Comparison of ENCODE assay signal across 9 mouse cellular contexts in genomic region chr4:135493271-135493670, GRCm38 (mm10). TPM values are rescaled to one million over a fixed set of nuclear protein-coding genes. Genes with fewer than 3 reads are reported as not detected.
DNase-seq lines count a peak whose midpoint lies in the region; ATAC-seq and TF ChIP-seq lines count a peak whose summit lies in the region.
"Had no signal": no experiment of that assay in that cellular context is flagged by ENCODE, and none has a peak within 500 bp of the region (broad histone marks: within the 10 kb centered on the region; RNA-seq: fewer than 3 reads in every experiment).

No protein-coding gene starts in this region.

- ATAC-seq in heart, embryonic 15.5 days (replicated peaks; ENCODE audit: insufficient number of reproducible peaks, insufficient read depth, low FRiP score, low read depth), result no peak
- no peak for ATAC-seq in midbrain, postnatal 0 days (ENCODE audit: low FRiP score)
- ATAC-seq: Patski had no signal

- no peaks in the 10 kb centered on the region for H3K27me3 ChIP-seq in heart, embryonic 15.5 days
- H3K27me3 ChIP-seq in embryonic facial prominence, embryonic 10.5 days (replicated peaks; ENCODE audit: low read depth, poor library complexity, severe bottlenecking), result no peaks in the 10 kb centered on the region
- H3K27me3 ChIP-seq in limb, embryonic 10.5 days (ENCODE audit: low read depth, poor library complexity, severe bottlenecking), result no peaks in the 10 kb centered on the region
- no peaks in the 10 kb centered on the region for H3K27me3 ChIP-seq in midbrain, postnatal 0 days (ENCODE audit: insufficient read depth, low read length)
- H3K27me3 ChIP-seq: Patski had no signal

- H3K4me2 ChIP-seq in heart, embryonic 15.5 days, result peak overlapping the region; percentile 81
- peak overlapping the region; percentile 87 for H3K4me2 ChIP-seq in midbrain, postnatal 0 days (ENCODE audit: low read depth, low read length, poor library complexity, severe bottlenecking)

- peaks cover 17% of the 10 kb centered on the region for H3K4me1 ChIP-seq in heart, embryonic 15.5 days (replicated peaks)
- H3K4me1 ChIP-seq in embryonic facial prominence, embryonic 10.5 days, result peaks cover 24% of the 10 kb centered on the region
- H3K4me1 ChIP-seq in limb, embryonic 10.5 days, result peaks cover 27% of the 10 kb centered on the region
- H3K4me1 ChIP-seq in midbrain, postnatal 0 days (ENCODE audit: insufficient read depth, low read length), result 0 out of 2 replicates have a peak, but pooled peaks cover 2% of the 10 kb centered on the region

- H3K27ac ChIP-seq in heart, embryonic 15.5 days, result 0 out of 2 replicates have a peak overlapping the region, but pooled peaks have one; percentile 53
- no peak overlapping the region for H3K27ac ChIP-seq in embryonic facial prominence, embryonic 10.5 days (replicated peaks)
- no peak overlapping the region for H3K27ac ChIP-seq in limb, embryonic 10.5 days
- H3K27ac ChIP-seq in midbrain, postnatal 0 days (ENCODE audit: low read depth, low read length), result no peak overlapping the region

- H3K4me3 ChIP-seq in heart, embryonic 15.5 days, result peak overlapping the region; percentile 65
- peak overlapping the region; percentile 85 for H3K4me3 ChIP-seq in embryonic facial prominence, embryonic 10.5 days
- peak overlapping the region; percentile 78; the same call in 1 of the 2 replicates for H3K4me3 ChIP-seq in limb, embryonic 10.5 days
- H3K4me3 ChIP-seq in midbrain, postnatal 0 days (ENCODE audit: low read depth, low read length), result peak overlapping the region; percentile 64

- H3K9ac ChIP-seq in heart, embryonic 15.5 days, result 0 out of 2 replicates have a peak overlapping the region, but pooled peaks have one; percentile 63
- peak overlapping the region; percentile 52; the same call in 1 of the 2 replicates for H3K9ac ChIP-seq in midbrain, postnatal 0 days (replicated peaks; ENCODE audit: low read length, poor library complexity, severe bottlenecking)

- no peak for TF ChIP-seq CTCF in midbrain, postnatal 0 days (IDR thresholded peaks at IDR 0.05)

- H3K9me3 ChIP-seq in heart, embryonic 15.5 days (replicated peaks), result no peaks in the 10 kb centered on the region
- H3K9me3 ChIP-seq in embryonic facial prominence, embryonic 10.5 days, result peaks cover 7% of the 10 kb centered on the region; the same call in 1 of the 2 replicates
- H3K9me3 ChIP-seq in limb, embryonic 10.5 days (replicated peaks), result no peaks in the 10 kb centered on the region
- no peaks in the 10 kb centered on the region for H3K9me3 ChIP-seq in midbrain, postnatal 0 days (ENCODE audit: low read length)

- no peak for DNase-seq in heart, postnatal 4 days
- no peak for DNase-seq in embryonic facial prominence, embryonic 10.5 days (ENCODE audit: low spot score)
- no peak for DNase-seq in limb, embryonic 10.5 days (ENCODE audit: low spot score)
- no peak for DNase-seq in midbrain, postnatal 0 days (ENCODE audit: low spot score)
- no peak for DNase-seq in gastrocnemius, adult 18-20 months (ENCODE audit: low spot score)
- DNase-seq in ovary, postnatal 36 days (ENCODE audit: low spot score), result no peak
- no peak for DNase-seq in layer of hippocampus, adult 8-10 months (ENCODE audit: low spot score in 2 of 2)

- H3K36me3 ChIP-seq in heart, embryonic 15.5 days, result peaks cover 12% of the 10 kb centered on the region; the same call in 1 of the 2 replicates
- H3K36me3 ChIP-seq in embryonic facial prominence, embryonic 10.5 days (replicated peaks), result peaks cover 7% of the 10 kb centered on the region
- no peaks in the 10 kb centered on the region for H3K36me3 ChIP-seq in limb, embryonic 10.5 days
- peaks cover 28% of the 10 kb centered on the region for H3K36me3 ChIP-seq in midbrain, postnatal 0 days (ENCODE audit: insufficient read depth, low read length)

- WGBS in heart, embryonic 15.5 days, result 41% methylated on average over 4 of the region's 4 CpGs
- WGBS in embryonic facial prominence, embryonic 10.5 days, result 57% methylated on average over 4 of the region's 4 CpGs
- 65% methylated on average over 4 of the region's 4 CpGs for WGBS in limb, embryonic 10.5 days
- 52% methylated on average over 4 of the region's 4 CpGs for WGBS in midbrain, postnatal 0 days

RNA-seq across cellular contexts. Expression of gene Stpg1, which starts 1.3 kb away (rescaled TPM):
- 0.34 and 0.43 TPM in 2 replicates for polyA plus RNA-seq in heart, embryonic 15.5 days (2015; fragmentation: Nextera tagmentation; extraction: Ambion mirVana)
- not detected for total RNA-seq in heart, postnatal 4 days (2021)
- polyA plus RNA-seq in embryonic facial prominence, embryonic 10.5 days (2016; fragmentation: Nextera tagmentation; extraction: Ambion mirVana), result 0.18 and 0.37 TPM in 2 replicates
- 0.11 TPM in 1 of 2 replicates, not detected in the other for polyA plus RNA-seq in limb, embryonic 10.5 days (2016; fragmentation: Nextera tagmentation; extraction: Ambion mirVana)
- 0.55 TPM in 1 of 2 replicates, not detected in the other for total RNA-seq in midbrain, postnatal 0 days (2014; rRNA removed)
- polyA plus RNA-seq in midbrain, postnatal 0 days (2015; fragmentation: Nextera tagmentation; extraction: Ambion mirVana), result 0.28 and 0.40 TPM in 2 replicates
- under 1 TPM in 1 of 2 experiments, not detected in 1; 0.24 TPM for total RNA-seq in gastrocnemius, adult 18-20 months (2021)
- 1 to 10 TPM in 3 of 4 experiments, under 1 TPM in 1; 0.89 to 2.2 (median 1.5) TPM for total RNA-seq in layer of hippocampus, adult 8-10 months (2022)
- polyA plus RNA-seq: Patski had no signal

RNA-seq across cellular contexts. Expression of gene Nipal3, which starts 1.6 kb away (rescaled TPM):
- 4.1 and 5.2 TPM in 2 replicates for polyA plus RNA-seq in heart, embryonic 15.5 days (2015; fragmentation: Nextera tagmentation; extraction: Ambion mirVana)
- 10 to 100 TPM; 19.3 to 19.6 TPM for total RNA-seq in heart, postnatal 4 days (2021)
- 3.2 and 3.7 TPM in 2 replicates for polyA plus RNA-seq in embryonic facial prominence, embryonic 10.5 days (2016; fragmentation: Nextera tagmentation; extraction: Ambion mirVana)
- 1.7 and 2.2 TPM in 2 replicates for polyA plus RNA-seq in limb, embryonic 10.5 days (2016; fragmentation: Nextera tagmentation; extraction: Ambion mirVana)
- total RNA-seq in midbrain, postnatal 0 days (2014; rRNA removed), result 89.3 and 132 TPM in 2 replicates
- 6.5 and 10.9 TPM in 2 replicates for polyA plus RNA-seq in midbrain, postnatal 0 days (2015; fragmentation: Nextera tagmentation; extraction: Ambion mirVana)
- 10 to 100 TPM; 14.2 to 17.2 TPM for total RNA-seq in gastrocnemius, adult 18-20 months (2021)
- total RNA-seq in layer of hippocampus, adult 8-10 months (2022), result 10 to 100 TPM; 83.3 to 97.8 (median 90.0) TPM

RNA-seq across cellular contexts. Expression of gene Rcan3, which starts 59.6 kb away (rescaled TPM):
- polyA plus RNA-seq in heart, embryonic 15.5 days (2015; fragmentation: Nextera tagmentation; extraction: Ambion mirVana), result 8.6 and 10.3 TPM in 2 replicates
- total RNA-seq in heart, postnatal 4 days (2021), result 10 to 100 TPM; 18.6 to 19.6 TPM
- 8.9 TPM in 2 replicates for polyA plus RNA-seq in embryonic facial prominence, embryonic 10.5 days (2016; fragmentation: Nextera tagmentation; extraction: Ambion mirVana)
- polyA plus RNA-seq in limb, embryonic 10.5 days (2016; fragmentation: Nextera tagmentation; extraction: Ambion mirVana), result 6.4 and 6.7 TPM in 2 replicates
- 89.6 and 113 TPM in 2 replicates for total RNA-seq in midbrain, postnatal 0 days (2014; rRNA removed)
- 61.6 and 67.7 TPM in 2 replicates for polyA plus RNA-seq in midbrain, postnatal 0 days (2015; fragmentation: Nextera tagmentation; extraction: Ambion mirVana)
- 1 to 10 TPM; 3.0 to 4.2 TPM for total RNA-seq in gastrocnemius, adult 18-20 months (2021)
- 10 to 100 TPM; 21.9 to 29.4 (median 24.3) TPM for total RNA-seq in layer of hippocampus, adult 8-10 months (2022)
